Mouse (Mus musculus) small intestine, adult 2 months (tissue): ENCODE measurements at regions not wholly inside any gene's neighbourhood (a gene's known extent, or its start where the extent isn't known, plus 50 kb on each side); places are given as distances from the start of the nearest gene placed in this dataset.

ENCODE experiments used
- CTCF ChIP-seq: fragments of 200-500 bp; IDR thresholded peaks from 2 replicates; pipeline ENCODE4 v1.5.1; 2012; ENCODE audit warnings: low read depth, mild to moderate bottlenecking, control low read depth, inconsistent platforms, low read length, moderate library complexity, mixed read lengths; ENCODE audit not compliant: insufficient replicate concordance, insufficient read length; ENCODE audit errors: extremely low read depth
- POLR2A ChIP-seq: fragments of 200-500 bp; IDR thresholded peaks from 2 replicates; pipeline ENCODE4 v1.6.1; 2012; ENCODE audit warnings: low read depth, mild to moderate bottlenecking, control low read depth, inconsistent platforms, low read length, moderate library complexity

- TF ChIP-seq CTCF (peak; percentile 67; the same call in 1 of the 2 replicates), POLR2A (no peak)
Measured at GRCm38 (mm10) chr7:58584241-58584820, 71.6 kb upstream of the Atp10a start.
